Mouse (Mus musculus): ENCODE measurements at regions not wholly inside any gene's neighbourhood (a gene's known extent, or its start where the extent isn't known, plus 50 kb on each side); places are given as distances from the start of the nearest gene placed in this dataset.

- TF ChIP-seq ZMIZ1 (IDR thresholded peaks at IDR 0.05; ENCODE audit: low read depth, low read length) (peak; percentile 55; the same call in 1 of the 2 replicates), POLR2A (IDR thresholded peaks at IDR 0.05; ENCODE audit: low read depth, low read length) (peak; percentile 62), USF2 (conservative IDR thresholded peaks at IDR 0.05; ENCODE audit: low read depth, low read length) (no peak), RAD21 (IDR thresholded peaks at IDR 0.05; ENCODE audit: low read depth, low read length) (peak; percentile 25), SIN3A (IDR thresholded peaks at IDR 0.05; ENCODE audit: low read length) (0 out of 2 replicates have a peak, but pooled peaks have one; percentile 33), MAX (IDR thresholded peaks at IDR 0.05; ENCODE audit: low read length) (no peak; the same call in 1 of the 2 replicates), TBP (conservative IDR thresholded peaks at IDR 0.05; ENCODE audit: low read depth, low read length) (no peak), MAZ (IDR thresholded peaks at IDR 0.05; ENCODE audit: low read depth, low read length) (0 out of 2 replicates have a peak, but pooled peaks have one; percentile 1), HCFC1 (IDR thresholded peaks at IDR 0.05; ENCODE audit: low read depth, low read length) (no peak), EP300 (IDR thresholded peaks at IDR 0.05; ENCODE audit: low read length) (no peak), ELF1 (IDR thresholded peaks at IDR 0.05; ENCODE audit: low read depth, low read length) (0 out of 2 replicates have a peak, but pooled peaks have one; percentile 10), JUN (IDR thresholded peaks at IDR 0.05; ENCODE audit: insufficient read depth, low read depth, low read length) (no peak), ZC3H11A (IDR thresholded peaks at IDR 0.05; ENCODE audit: low read depth, low read length) (no peak), CHD1 (IDR thresholded peaks at IDR 0.05; ENCODE audit: low read depth, low read length) (no peak; the same call in 1 of the 2 replicates), UBTF (IDR thresholded peaks at IDR 0.05; ENCODE audit: low read depth, low read length) (peak; percentile 92)
Observed at GRCm38 (mm10) chr4:88937866-88938711, 58.1 kb upstream of the Ifne start (continued).

DNA sequence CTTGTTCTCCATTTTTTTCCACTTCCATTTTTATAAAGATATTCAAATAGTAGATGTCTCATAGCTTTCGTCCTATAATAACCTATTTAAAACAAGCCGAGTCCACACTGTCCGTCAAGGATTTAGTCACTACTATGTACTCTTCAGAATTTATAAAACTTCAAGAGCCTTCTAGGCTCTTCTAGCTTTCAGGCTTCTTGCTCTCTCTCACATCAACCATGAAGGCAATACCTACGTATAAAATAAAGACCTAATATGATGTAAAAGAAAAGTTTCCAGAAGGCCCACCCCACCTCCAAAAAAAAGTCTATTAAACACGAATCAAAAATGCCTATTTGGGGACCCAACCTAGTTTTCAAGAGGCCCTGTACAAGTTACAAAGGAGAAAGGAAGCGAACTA is 57.0 kb upstream of the Ifne start:
- Histone ChIP-seq H3K4me2 (ENCODE audit: insufficient read depth, low read depth, poor library complexity, severe bottlenecking) (no peak overlapping the region; the same call in 1 of the 2 replicates), H3K4me3 (replicated peaks in 1 of 3; ENCODE audit: low read depth in 2 of 3, low read length in 2 of 3, poor library complexity in 1 of 3) (peak overlapping the region; percentile 85 to 90 (median 86)), H3K36me3 (replicated peaks in 1 of 2; ENCODE audit: control insufficient read depth in 1 of 2, insufficient read depth in 1 of 2, low read length in 1 of 2) (no peaks in the 10 kb centered on the region), H3K4me1 (ENCODE audit: control insufficient read depth in 1 of 2, insufficient read depth in 2 of 2) (peaks cover 2 to 14% of the 10 kb centered on the region in 2 experiments; a peak in 3 of 4 replicates), H3K27ac (ENCODE audit: insufficient read depth, low read depth) (no peak overlapping the region), H3K9me3 (replicated peaks; ENCODE audit: low read length) (no peaks in the 10 kb centered on the region), H3K79me2 (replicated peaks; ENCODE audit: control insufficient read depth, extremely low read depth, insufficient read depth, poor library complexity, severe bottlenecking) (peaks cover 41% of the 10 kb centered on the region), H3K9ac (ENCODE audit: insufficient read depth, low read depth) (peak overlapping the region; percentile 58), H3K27me3 (replicated peaks) (no peaks in the 10 kb centered on the region)
- DNase-seq (ENCODE audit: extremely low read depth): no peak
- dilution Hi-C loops (cut with MboI; ENCODE audit: extremely low pct_ligation_motif_present, extremely low pct_unique_long_range_greater_than_20kb, low sequenced_read_pairs): no loop called here
- TF ChIP-seq SIN3A (IDR thresholded peaks at IDR 0.05; ENCODE audit: low read length) (peak; percentile 53; the same call in 1 of the 2 replicates), BHLHE40 (IDR thresholded peaks at IDR 0.05; ENCODE audit: low read depth, low read length) (no peak), CHD1 (IDR thresholded peaks at IDR 0.05; ENCODE audit: low read depth, low read length) (peak; percentile 40; the same call in 1 of the 2 replicates)
- in situ Hi-C loops (cut with MboI; ENCODE audit: low pct_ligation_motif_present, low pct_unique_long_range_greater_than_20kb, low sequenced_read_pairs): loop anchor here (5.0 to 10.0 kb wide), 2 partner anchors 65 to 588 kb away; no protein-coding TSS in a partner anchor
